Mouse (Mus musculus) kidney, postnatal 14 days (tissue): ENCODE measurements around the gene Hspg2.

Experiments
- DNase-seq: peaks from one replicate; pipeline ENCODE4 v3.0.0; 2022; ENCODE audit warnings: mixed read lengths

Gene Hspg2

GRCm38 (mm10) chr4:137502801-137503200 lies 34.2 kb downstream of the Hspg2 start:
- DNase-seq: no peak

- no peak for DNase-seq
Observed at GRCm38 (mm10) chr4:137503509-137503971, 35.0 kb downstream of the Hspg2 start.

- no peak for DNase-seq
Observed at GRCm38 (mm10) chr4:137506629-137507028, 38.1 kb downstream of the Hspg2 start.

- DNase-seq: no peak
Observed at GRCm38 (mm10) chr4:137509528-137509927, 41.0 kb downstream of the Hspg2 start.

GRCm38 (mm10) chr4:137510021-137510696 lies 41.6 kb downstream of the Hspg2 start:
- DNase-seq: peak; percentile 66

- no peak for DNase-seq
Observed at GRCm38 (mm10) chr4:137512897-137513296, 44.3 kb downstream of the Hspg2 start.

GRCm38 (mm10) chr4:137517989-137518691 lies 49.6 kb downstream of the Hspg2 start:
- no peak for DNase-seq

- DNase-seq: no peak
Observed at GRCm38 (mm10) chr4:137518746-137519145, 50.2 kb downstream of the Hspg2 start.

- DNase-seq: no peak
Observed at GRCm38 (mm10) chr4:137520346-137520745, 51.8 kb downstream of the Hspg2 start.

GRCm38 (mm10) chr4:137521966-137522365 lies 53.4 kb downstream of the Hspg2 start:
- DNase-seq: no peak

- no peak for DNase-seq
Observed at GRCm38 (mm10) chr4:137525426-137525825, 56.9 kb downstream of the Hspg2 start.

GRCm38 (mm10) chr4:137527368-137527767 lies 58.8 kb downstream of the Hspg2 start:
- DNase-seq: peak; percentile 69

- no peak for DNase-seq
Observed at GRCm38 (mm10) chr4:137527872-137528271, 59.3 kb downstream of the Hspg2 start.

- DNase-seq: peak; percentile 89
Observed at GRCm38 (mm10) chr4:137540356-137540755, 71.8 kb downstream of the Hspg2 start.

GRCm38 (mm10) chr4:137542968-137543367 lies 74.4 kb downstream of the Hspg2 start:
- DNase-seq: no peak

- peak; percentile 53 for DNase-seq
Observed at GRCm38 (mm10) chr4:137545568-137545967, 77.0 kb downstream of the Hspg2 start.

- DNase-seq: peak; percentile 49
Observed at GRCm38 (mm10) chr4:137546003-137546525, 77.5 kb downstream of the Hspg2 start.

GRCm38 (mm10) chr4:137553466-137553865 lies 84.9 kb downstream of the Hspg2 start:
- DNase-seq: no peak

GRCm38 (mm10) chr4:137556673-137557210 lies 88.2 kb downstream of the Hspg2 start:
- no peak for DNase-seq

GRCm38 (mm10) chr4:137569873-137570272 lies 101.3 kb downstream of the Hspg2 start:
- DNase-seq: no peak

GRCm38 (mm10) chr4:137574469-137574868 lies 105.9 kb downstream of the Hspg2 start, which contains the start of gene Ldlrad2:
Gene Ldlrad2, minus strand, starts transcription at chr4:137574569.
- no peak for DNase-seq

GRCm38 (mm10) chr4:137577486-137577885 lies 108.9 kb downstream of the Hspg2 start:
- DNase-seq: no peak

- peak; percentile 71 for DNase-seq
Observed at GRCm38 (mm10) chr4:137578181-137578845, 109.7 kb downstream of the Hspg2 start.
